Mouse (Mus musculus) CH12.LX (cell line): ENCODE data around the gene 5031439G07Rik.

ENCODE experiments used
- CTCF ChIP-seq, 2 experiments: IDR thresholded peaks in 1 of 2; conservative IDR thresholded peaks in 1 of 2; 2 replicates each; pipeline ENCODE4 v1.5.1; 2011 to 2012; ENCODE audit warnings: low read depth in 2 of 2, low read length in 2 of 2, improper control_type of control experiment in 1 of 2, inconsistent platforms in 1 of 2, mild to moderate bottlenecking in 1 of 2, moderate library complexity in 1 of 2
- EP300 ChIP-seq: IDR thresholded peaks from 2 replicates; pipeline ENCODE4 v1.6.1; 2011; ENCODE audit warnings: low read length, improper control_type of control experiment
- MAFK ChIP-seq: IDR thresholded peaks from 2 replicates; pipeline ENCODE4 v1.6.1; 2011; ENCODE audit warnings: low read length, improper control_type of control experiment; ENCODE audit not compliant: insufficient replicate concordance
- MAX ChIP-seq: IDR thresholded peaks from 2 replicates; pipeline ENCODE4 v1.6.1; 2011; ENCODE audit warnings: low read length, improper control_type of control experiment
- MXI1 ChIP-seq: IDR thresholded peaks from 2 replicates; pipeline ENCODE4 v1.6.1; 2011; ENCODE audit warnings: mild to moderate bottlenecking, low read depth, low read length, improper control_type of control experiment
- NELFE ChIP-seq: IDR thresholded peaks from 2 replicates; pipeline ENCODE4 v1.6.1; 2011; ENCODE audit warnings: low read depth, low read length, improper control_type of control experiment
- POLR2A ChIP-seq: IDR thresholded peaks from 2 replicates; pipeline ENCODE4 v1.6.1; 2011; ENCODE audit warnings: low read depth, mild to moderate bottlenecking, improper control_type of control experiment, low read length
- SIN3A ChIP-seq: IDR thresholded peaks from 2 replicates; pipeline ENCODE4 v1.6.1; 2012; ENCODE audit warnings: low read length, improper control_type of control experiment, inconsistent platforms
- USF1 ChIP-seq: IDR thresholded peaks from 2 replicates; pipeline ENCODE4 v1.6.1; 2014; ENCODE audit warnings: low read depth, mild to moderate bottlenecking, inconsistent platforms, low read length, improper control_type of control experiment
- ZKSCAN1 ChIP-seq: IDR thresholded peaks from 2 replicates; pipeline ENCODE4 v1.6.1; 2012; ENCODE audit warnings: low read depth, inconsistent platforms, low read length, improper control_type of control experiment, borderline replicate concordance

- no peak for TF ChIP-seq CTCF (conservative IDR thresholded peaks at IDR 0.05 in 1 of 2, IDR thresholded peaks at IDR 0.05 in 1 of 2; ENCODE audit: low read depth in 2 of 2, low read length in 2 of 2)
- TF ChIP-seq SIN3A = no peak
- no peak for TF ChIP-seq MXI1
- no peak for TF ChIP-seq EP300
- TF ChIP-seq MAFK = no peak
- TF ChIP-seq NELFE = no peak
- no peak for TF ChIP-seq POLR2A
- no peak for TF ChIP-seq MAX
- TF ChIP-seq USF1 = no peak
- TF ChIP-seq ZKSCAN1 = no peak
Measured at GRCm38 (mm10) chr15:84959891-84960290, 28.5 kb downstream of the 5031439G07Rik start.
